Mouse (Mus musculus): ENCODE results near the gene Usp15.

DNA sequence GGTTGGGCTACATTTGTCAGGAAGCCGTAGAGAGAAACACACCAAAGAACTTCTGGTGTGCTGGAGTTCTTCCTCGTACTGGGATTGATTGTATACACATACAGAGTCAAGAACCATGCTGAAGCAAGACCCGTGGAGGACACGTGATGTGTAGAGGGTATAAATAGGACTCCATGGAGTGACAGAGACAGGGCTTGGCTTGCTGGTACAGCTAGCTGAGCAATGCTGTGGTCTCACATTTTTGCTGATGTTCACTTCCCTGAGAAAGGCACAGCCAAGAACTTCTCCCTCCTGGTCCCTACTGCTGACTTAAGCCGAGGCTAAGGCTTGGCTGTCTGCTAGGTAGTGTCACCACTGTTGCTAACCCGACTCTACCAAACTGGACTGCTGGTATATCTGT, 136.0 kb downstream of the Usp15 start:
- TF ChIP-seq ZC3H11A (IDR thresholded peaks at IDR 0.05; ENCODE audit: low read depth, low read length): no peak
- no peak for TF ChIP-seq EP300 (IDR thresholded peaks at IDR 0.05; ENCODE audit: low read length)
- no peak for TF ChIP-seq ZKSCAN1 (IDR thresholded peaks at IDR 0.05; ENCODE audit: borderline replicate concordance, low read depth, low read length)
- no peak for TF ChIP-seq CTCF (conservative IDR thresholded peaks at IDR 0.05 in 1 of 2, IDR thresholded peaks at IDR 0.05 in 1 of 2; ENCODE audit: low read depth in 2 of 2, low read length in 2 of 2)
- TF ChIP-seq ZNF384 (IDR thresholded peaks at IDR 0.05; ENCODE audit: low read depth, low read length): no peak
- TF ChIP-seq USF2 (conservative IDR thresholded peaks at IDR 0.05; ENCODE audit: low read depth, low read length): no peak
- no peak for TF ChIP-seq ELF1 (IDR thresholded peaks at IDR 0.05; ENCODE audit: low read depth, low read length)
- no peak for TF ChIP-seq ZMIZ1 (IDR thresholded peaks at IDR 0.05; ENCODE audit: low read depth, low read length)
- TF ChIP-seq TCF12 (IDR thresholded peaks at IDR 0.05; ENCODE audit: low read depth, low read length): no peak
- TF ChIP-seq ETS1 (conservative IDR thresholded peaks at IDR 0.05; ENCODE audit: low read depth, low read length): no peak

All from CH12.LX (cell line).